Mouse (Mus musculus): ENCODE measurements around the gene Psmf1.

DNA sequence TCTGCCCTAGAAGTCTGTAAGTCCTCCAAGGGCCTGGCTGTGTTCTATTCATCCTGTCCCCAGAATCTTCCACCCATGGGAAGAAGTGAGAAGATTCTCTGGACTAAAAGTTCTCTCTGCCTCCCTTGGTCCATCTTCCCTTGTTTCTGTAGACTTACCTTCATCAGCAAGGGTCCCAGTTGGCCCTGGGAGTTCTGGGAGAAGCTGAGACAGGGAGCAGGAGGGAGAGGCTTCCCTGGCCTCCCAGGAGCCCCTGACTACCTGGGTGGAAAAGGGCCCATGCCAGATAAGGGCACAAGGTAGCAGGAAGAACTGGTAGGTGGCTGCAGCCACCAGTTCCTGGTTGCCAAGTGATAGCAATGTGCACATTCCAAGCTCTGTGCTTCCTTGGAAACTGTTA, at the start of gene Psmf1:
- TF ChIP-seq CTCF (IDR thresholded peaks at IDR 0.05; ENCODE audit: extremely low read depth, insufficient read depth, low read length) (no peak), POLR2A (IDR thresholded peaks at IDR 0.05; ENCODE audit: extremely low read depth, insufficient read depth, low read length) (no peak)
